18 mouse cellular contexts compared by ENCODE assay signal in the genomic region with DNA sequence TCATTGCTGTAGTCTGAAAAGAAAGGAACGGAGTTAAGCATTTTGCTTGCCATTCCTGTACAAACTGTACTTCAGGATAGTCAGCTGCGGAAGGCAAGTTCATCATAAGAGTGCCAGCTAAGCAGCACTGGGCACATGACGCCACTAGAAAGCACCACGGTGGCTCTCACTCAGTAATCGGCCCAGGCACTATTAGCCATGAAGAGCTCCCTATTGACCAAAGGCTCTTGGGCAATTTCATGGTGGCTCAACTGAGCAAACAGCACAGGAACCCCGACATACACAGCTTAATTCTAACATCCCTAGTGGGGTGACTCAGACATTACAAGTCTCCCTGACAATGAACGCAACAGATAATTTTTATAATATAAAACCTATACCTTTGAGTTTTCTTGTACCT.
"Had no signal": no experiment of that assay in that cellular context is flagged by ENCODE, and none has a peak within 500 bp of the region (broad histone marks: within the 10 kb centered on the region; RNA-seq: fewer than 3 reads in every experiment).

No protein-coding gene starts in this region.

- ATAC-seq: hindbrain, postnatal 0 days; inflammation-experienced regulatory T-cells, adult 6 months; intestine, embryonic 16.5 days; midbrain, embryonic 13.5 days; midbrain, embryonic 16.5 days had no signal

- H3K9me3 ChIP-seq: limb, embryonic 10.5 days; limb, embryonic 13.5 days; liver, embryonic 13.5 days; megakaryocyte, embryonic 14.5 days; midbrain, embryonic 10.5 days; midbrain, embryonic 13.5 days; neural tube, embryonic 13.5 days had no signal

- H3K27me3 ChIP-seq: limb, embryonic 13.5 days; liver, embryonic 13.5 days; megakaryocyte, embryonic 14.5 days; midbrain, embryonic 13.5 days; neural tube, embryonic 13.5 days had no signal

- H3K4me2 ChIP-seq: limb, embryonic 13.5 days; liver, embryonic 13.5 days; lung, embryonic 14.5 days; midbrain, embryonic 13.5 days; neural tube, embryonic 13.5 days had no signal

- H3K4me3 ChIP-seq: limb, embryonic 10.5 days; limb, embryonic 13.5 days; liver, embryonic 13.5 days; megakaryocyte, embryonic 14.5 days; midbrain, embryonic 10.5 days; midbrain, embryonic 13.5 days; myocyte; neural tube, embryonic 13.5 days had no signal

- H3K27ac ChIP-seq: hindbrain, postnatal 0 days; limb, embryonic 13.5 days; liver, embryonic 13.5 days; midbrain, embryonic 10.5 days; midbrain, embryonic 13.5 days; neural tube, embryonic 13.5 days had no signal

- H3K9ac ChIP-seq: limb, embryonic 13.5 days; liver, embryonic 13.5 days; lung, embryonic 14.5 days; midbrain, embryonic 13.5 days; neural tube, embryonic 13.5 days had no signal

- DNase-seq: kidney, adult 18-20 months; kidney, adult 9 months; liver, embryonic 13.5 days; lung, embryonic 14.5 days; retina, postnatal 1 day; thymus, adult 18-20 months; thymus, postnatal 36 days had no signal
